Mouse (Mus musculus) embryonic facial prominence, embryonic 10.5 days (tissue): Measurements from ENCODE around the gene Gpd1l. TPM values are rescaled to one million over a fixed set of nuclear protein-coding genes. Genes with fewer than 3 reads are reported as not detected.
"Not testable (repeated sequence)": the region's sequence is repeated elsewhere in the genome, so short reads cannot be mapped to it uniquely, and the experiment has no call there.

Experiments
- DNase-seq: peaks from one replicate; pipeline ENCODE4 v3.0.0-alpha.2; 2017; ENCODE audit warnings: low spot score
- H3K27ac ChIP-seq: fragments of 300-500 bp; sonication (generic); replicated peaks from 2 replicates; pipeline ENCODE4 v1.5.1; 2016; ENCODE audit warnings: mild to moderate bottlenecking
- H3K27me3 ChIP-seq: fragments of 300-500 bp; sonication (generic); replicated peaks from 2 replicates; pipeline ENCODE4 v1.6.1; 2016; ENCODE audit warnings: low read depth, mild to moderate bottlenecking; ENCODE audit not compliant: poor library complexity, severe bottlenecking
- H3K36me3 ChIP-seq: fragments of 300-500 bp; sonication (generic); replicated peaks from 2 replicates; pipeline ENCODE4 v1.6.1; 2016; ENCODE audit warnings: mild to moderate bottlenecking, moderate library complexity
- H3K4me1 ChIP-seq: fragments of 300-500 bp; sonication (generic); 2 replicates; pipeline ENCODE4 v1.6.1; 2016
- H3K4me3 ChIP-seq: fragments of 300-500 bp; sonication (generic); 2 replicates; pipeline ENCODE4 v1.5.1; 2016; ENCODE audit warnings: mild to moderate bottlenecking, moderate library complexity
- H3K9me3 ChIP-seq: fragments of 300-500 bp; sonication (generic); 2 replicates; pipeline ENCODE4 v1.6.1; 2016; ENCODE audit warnings: mild to moderate bottlenecking
- WGBS: fragments of 180-500 bp; shearing (Covaris S2); methylation state at CpG from one replicate; pipeline ENCODE4 v1.1.7; 2016; 5-methylcytosine and 5-hydroxymethylcytosine counted together
- polyA plus RNA-seq: library from polyadenylated mRNA; unstranded; fragments of >200 nt; fragmentation: Nextera tagmentation; extraction: Ambion mirVana; gene quantifications from 2 replicates; pipeline ENCODE4 v1.2.1, GENCODE M21; 2016

Gpd1l gene
- polyA plus RNA-seq: 14.8 and 15.2 TPM in 2 replicates

GRCm38 (mm10) chr9:114933723-114934171, at the start of gene Gpd1l:
Gene Gpd1l, minus strand, starts transcription at chr9:114933987.
- H3K27ac ChIP-seq: peak within 1 kb of the TSS; percentile 81
- no peaks in the 10 kb centered on the region for H3K36me3 ChIP-seq
- H3K27me3 ChIP-seq: 0 out of 2 replicates have a peak, but pooled peaks cover 7% of the 10 kb centered on the region
- peak; percentile 99 for DNase-seq
- WGBS: under 1% methylated on average over 30 of the region's 30 CpGs
- peaks cover 30% of the 10 kb centered on the region for H3K4me1 ChIP-seq
- peak within 1 kb of the TSS; percentile 77 for H3K4me3 ChIP-seq
- no peaks in the 10 kb centered on the region for H3K9me3 ChIP-seq

- Histone ChIP-seq H3K4me3 (no peak within 1 kb of the TSS), H3K27me3 (peaks cover 26% of the 10 kb centered on the region), H3K9me3 (peaks cover 5% of the 10 kb centered on the region; the same call in 1 of the 2 replicates), H3K27ac (no peak within 1 kb of the TSS), H3K36me3 (no peaks in the 10 kb centered on the region), H3K4me1 (peaks cover 18% of the 10 kb centered on the region)
- DNase-seq: no peak
- 92% methylated on average over 16 of the region's 16 CpGs for WGBS
These were observed 49.0 kb upstream of the Gpd1l start, which contains the start of gene Rps27rt for GRCm38 (mm10) chr9:114982689-114983360. Gene Rps27rt, minus strand, starts transcription at chr9:114982739.

- Histone ChIP-seq H3K4me1 (peaks cover 22% of the 10 kb centered on the region), H3K9me3 (peaks cover 5% of the 10 kb centered on the region; the same call in 1 of the 2 replicates), H3K4me3 (no peak overlapping the region), H3K27ac (no peak overlapping the region), H3K36me3 (no peaks in the 10 kb centered on the region), H3K27me3 (peaks cover 48% of the 10 kb centered on the region)
- DNase-seq: no peak
- WGBS: 70% methylated on average over 6 of the region's 6 CpGs
These were observed 46.2 kb upstream of the Gpd1l start for GRCm38 (mm10) chr9:114979969-114980368.

GRCm38 (mm10) chr9:114978281-114979111, 44.7 kb upstream of the Gpd1l start, which contains the start of gene Osbpl10:
Gene Osbpl10, plus strand, starts transcription at chr9:114978569.
- H3K4me1 ChIP-seq: peaks cover 22% of the 10 kb centered on the region
- H3K36me3 ChIP-seq: no peaks in the 10 kb centered on the region
- WGBS: 1% methylated on average over 82 of the region's 86 CpGs
- peaks cover 48% of the 10 kb centered on the region for H3K27me3 ChIP-seq
- no peaks in the 10 kb centered on the region for H3K9me3 ChIP-seq
- DNase-seq: peak; percentile 85
- peak within 1 kb of the TSS; percentile 88 for H3K4me3 ChIP-seq
- H3K27ac ChIP-seq: peak within 1 kb of the TSS; percentile 90

- no peak for DNase-seq
- Histone ChIP-seq H3K27ac (peak overlapping the region; percentile 90), H3K4me1 (peaks cover 22% of the 10 kb centered on the region), H3K27me3 (peaks cover 48% of the 10 kb centered on the region), H3K36me3 (no peaks in the 10 kb centered on the region), H3K4me3 (peak overlapping the region; percentile 88), H3K9me3 (no peaks in the 10 kb centered on the region)
- WGBS: 9% methylated on average over 31 of the region's 31 CpGs
These were observed 43.9 kb upstream of the Gpd1l start for GRCm38 (mm10) chr9:114977461-114978280.

- 82% methylated on average over 7 of the region's 7 CpGs for WGBS
- not testable (repeated sequence) for DNase-seq, H3K27ac ChIP-seq, H3K4me1 ChIP-seq, H3K4me3 ChIP-seq, H3K36me3 ChIP-seq, H3K27me3 ChIP-seq, H3K9me3 ChIP-seq
These were observed 32.5 kb upstream of the Gpd1l start for GRCm38 (mm10) chr9:114966286-114966685.

- no peaks in the 10 kb centered on the region for H3K36me3 ChIP-seq
- no peaks in the 10 kb centered on the region for H3K27me3 ChIP-seq
- H3K4me3 ChIP-seq: no peak overlapping the region
- no peak for DNase-seq
- H3K9me3 ChIP-seq: peaks cover 7% of the 10 kb centered on the region; the same call in 1 of the 2 replicates
- no peak overlapping the region for H3K27ac ChIP-seq
- 66% methylated on average over 3 of the region's 3 CpGs for WGBS
- no peaks in the 10 kb centered on the region for H3K4me1 ChIP-seq
These were observed 30.3 kb upstream of the Gpd1l start for GRCm38 (mm10) chr9:114964093-114964492.

GRCm38 (mm10) chr9:114960844-114961243, 27.1 kb upstream of the Gpd1l start:
- Histone ChIP-seq H3K4me1 (no peaks in the 10 kb centered on the region), H3K27ac (no peak overlapping the region), H3K36me3 (no peaks in the 10 kb centered on the region), H3K4me3 (no peak overlapping the region), H3K27me3 (no peaks in the 10 kb centered on the region), H3K9me3 (peaks cover 7% of the 10 kb centered on the region; the same call in 1 of the 2 replicates)
- WGBS: 83% methylated on average over 6 of the region's 6 CpGs
- DNase-seq: no peak

GRCm38 (mm10) chr9:114960043-114960789, 26.4 kb upstream of the Gpd1l start:
- no peaks in the 10 kb centered on the region for H3K36me3 ChIP-seq
- no peak overlapping the region for H3K4me3 ChIP-seq
- 79% methylated on average over 4 of the region's 4 CpGs for WGBS
- H3K27ac ChIP-seq: no peak overlapping the region
- no peak for DNase-seq
- no peaks in the 10 kb centered on the region for H3K27me3 ChIP-seq
- peaks cover 5% of the 10 kb centered on the region; the same call in 1 of the 2 replicates for H3K9me3 ChIP-seq
- H3K4me1 ChIP-seq: no peaks in the 10 kb centered on the region

GRCm38 (mm10) chr9:114956945-114957344, 23.2 kb upstream of the Gpd1l start:
- H3K9me3 ChIP-seq: no peaks in the 10 kb centered on the region; the same call in 1 of the 2 replicates
- DNase-seq: peak; percentile 29
- no peak overlapping the region for H3K4me3 ChIP-seq
- H3K27me3 ChIP-seq: no peaks in the 10 kb centered on the region
- no peak overlapping the region for H3K27ac ChIP-seq
- 40% methylated on average over 5 of the region's 5 CpGs for WGBS
- H3K36me3 ChIP-seq: no peaks in the 10 kb centered on the region
- H3K4me1 ChIP-seq: no peaks in the 10 kb centered on the region

GRCm38 (mm10) chr9:114955340-114955739, 21.6 kb upstream of the Gpd1l start:
- no peaks in the 10 kb centered on the region for H3K36me3 ChIP-seq
- no peak overlapping the region for H3K27ac ChIP-seq
- WGBS: 92% methylated on average over 11 of the region's 11 CpGs
- DNase-seq: no peak
- no peaks in the 10 kb centered on the region for H3K9me3 ChIP-seq
- H3K4me1 ChIP-seq: peaks cover 1% of the 10 kb centered on the region
- H3K4me3 ChIP-seq: no peak overlapping the region
- H3K27me3 ChIP-seq: no peaks in the 10 kb centered on the region
